Mouse (Mus musculus) small intestine, adult 2 months (tissue): ENCODE measurements at regions not wholly inside any gene's neighbourhood (a gene's known extent, or its start where the extent isn't known, plus 50 kb on each side); places are given as distances from the start of the nearest gene placed in this dataset.

ENCODE experiments used
- H3K27ac ChIP-seq: fragments of 200-500 bp; 2 replicates; pipeline ENCODE4 v1.5.1; 2012; ENCODE audit warnings: low read depth, low read length, control low read depth, inconsistent platforms; ENCODE audit not compliant: insufficient read depth
- H3K27me3 ChIP-seq: fragments of 200-500 bp; 2 replicates; pipeline ENCODE4 v1.6.1; 2012; ENCODE audit warnings: mild to moderate bottlenecking, moderate library complexity, low read length, inconsistent platforms; ENCODE audit not compliant: control insufficient read depth, insufficient read depth
- H3K36me3 ChIP-seq: fragments of 200-500 bp; 2 replicates; pipeline ENCODE4 v1.6.1; 2012; ENCODE audit warnings: mild to moderate bottlenecking, low read length, control low read depth, inconsistent platforms; ENCODE audit not compliant: control insufficient read depth, insufficient read depth
- H3K4me1 ChIP-seq: fragments of 200-500 bp; 2 replicates; pipeline ENCODE4 v1.6.1; 2012; ENCODE audit warnings: low read length, inconsistent platforms, mixed read lengths; ENCODE audit not compliant: control insufficient read depth, insufficient read depth, insufficient read length
- H3K4me3 ChIP-seq: fragments of 200-500 bp; 2 replicates; pipeline ENCODE4 v1.5.1; 2012; ENCODE audit warnings: low read depth, mild to moderate bottlenecking, control low read depth, inconsistent platforms, low read length, moderate library complexity
- CTCF ChIP-seq: fragments of 200-500 bp; IDR thresholded peaks from 2 replicates; pipeline ENCODE4 v1.5.1; 2012; ENCODE audit warnings: low read depth, mild to moderate bottlenecking, control low read depth, inconsistent platforms, low read length, moderate library complexity, mixed read lengths; ENCODE audit not compliant: insufficient replicate concordance, insufficient read length; ENCODE audit errors: extremely low read depth
- POLR2A ChIP-seq: fragments of 200-500 bp; IDR thresholded peaks from 2 replicates; pipeline ENCODE4 v1.6.1; 2012; ENCODE audit warnings: low read depth, mild to moderate bottlenecking, control low read depth, inconsistent platforms, low read length, moderate library complexity
- WGBS: fragments of 180-500 bp; shearing (Covaris S2); methylation state at CpG from one replicate; pipeline ENCODE4 v1.1.7; 2018; 5-methylcytosine and 5-hydroxymethylcytosine counted together

DNA sequence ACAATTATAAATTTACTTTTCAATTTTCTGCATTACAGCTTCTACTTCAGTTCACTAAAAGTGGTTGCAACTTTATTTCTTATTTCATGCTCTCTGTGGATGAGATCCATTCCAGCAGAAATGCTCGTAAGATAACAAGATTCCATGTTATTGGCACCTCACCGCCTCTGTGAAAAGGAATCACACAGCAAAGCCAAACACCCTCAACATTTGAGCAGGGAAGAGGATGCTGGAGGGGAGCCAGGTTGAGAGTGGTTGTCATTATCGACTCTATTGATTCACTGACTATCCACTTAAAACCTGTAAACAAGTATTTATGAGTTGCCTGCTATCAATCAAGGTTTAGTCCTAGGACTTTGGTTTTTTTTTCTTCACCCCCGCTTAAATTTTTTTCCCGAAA is 261.1 kb upstream of the Ccdc54 start:
- 81% methylated on average over 5 of the region's 5 CpGs for WGBS
- Histone ChIP-seq H3K4me3 (no peak overlapping the region), H3K36me3 (no peaks in the 10 kb centered on the region), H3K4me1 (no peaks in the 10 kb centered on the region), H3K27ac (no peak overlapping the region), H3K27me3 (no peaks in the 10 kb centered on the region)
- TF ChIP-seq CTCF (no peak), POLR2A (no peak)

DNA sequence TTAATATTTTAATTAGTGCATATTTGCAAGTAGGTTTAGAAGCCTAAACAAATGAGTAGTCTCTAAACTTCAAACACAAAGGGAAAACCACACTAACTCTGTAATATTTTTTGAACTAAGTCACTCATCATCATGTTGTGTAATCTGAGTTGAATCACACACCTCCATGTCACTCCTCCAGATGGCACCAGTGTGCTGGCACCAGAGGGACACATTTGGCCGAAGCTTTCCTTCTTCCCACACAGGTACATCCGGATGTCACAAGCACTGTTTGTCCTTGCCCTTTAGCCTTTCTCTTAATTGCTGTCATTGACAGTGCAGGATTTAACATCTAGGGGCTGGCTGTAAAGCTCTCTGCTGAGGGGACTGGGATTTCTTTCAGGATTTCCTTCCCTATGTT is 256.7 kb upstream of the Ccdc54 start:
- H3K27me3 ChIP-seq = no peaks in the 10 kb centered on the region
- no peaks in the 10 kb centered on the region for H3K36me3 ChIP-seq
- TF ChIP-seq CTCF (no peak), POLR2A (no peak)
- H3K4me1 ChIP-seq = no peaks in the 10 kb centered on the region
- WGBS = 40% methylated on average over 2 of the region's 2 CpGs
- no peak overlapping the region for H3K4me3 ChIP-seq
- H3K27ac ChIP-seq = no peak overlapping the region

GRCm38 (mm10) chr16:50846505-50846904 is 255.6 kb upstream of the Ccdc54 start:
- Histone ChIP-seq H3K4me1 (no peaks in the 10 kb centered on the region), H3K27me3 (no peaks in the 10 kb centered on the region), H3K27ac (no peak overlapping the region), H3K36me3 (no peaks in the 10 kb centered on the region), H3K4me3 (no peak overlapping the region)
- no peak for TF ChIP-seq POLR2A
- TF ChIP-seq CTCF = no peak
- 66% methylated on average over 4 of the region's 4 CpGs for WGBS

- Histone ChIP-seq H3K4me1 (no peaks in the 10 kb centered on the region), H3K27me3 (no peaks in the 10 kb centered on the region), H3K4me3 (no peak overlapping the region), H3K27ac (no peak overlapping the region), H3K36me3 (no peaks in the 10 kb centered on the region)
- TF ChIP-seq CTCF = peak; percentile 37; the same call in 1 of the 2 replicates
- no peak for TF ChIP-seq POLR2A
- 51% methylated on average over 15 of the region's 15 CpGs for WGBS
Observed at GRCm38 (mm10) chr16:50841677-50842580, 251.0 kb upstream of the Ccdc54 start.

DNA sequence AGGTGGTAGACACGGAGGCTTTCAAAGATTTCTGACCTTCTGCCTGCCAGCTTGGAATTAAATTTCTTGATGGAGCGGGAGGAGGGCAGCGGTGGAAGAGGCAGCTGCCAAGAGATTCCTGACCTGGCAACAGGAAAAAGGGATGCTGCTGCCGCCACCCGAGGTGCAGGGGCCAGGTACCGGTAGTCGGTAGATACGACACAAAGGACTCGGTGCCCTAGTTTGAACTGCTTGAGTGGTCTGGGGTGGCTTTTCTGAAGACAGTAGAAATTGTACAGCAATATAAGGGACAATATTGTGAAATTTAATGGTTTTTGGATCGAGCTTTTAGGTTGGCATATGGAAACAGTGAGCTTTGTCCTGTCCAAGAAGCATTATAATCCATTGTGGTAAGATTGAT is 250.3 kb upstream of the Ccdc54 start:
- no peak overlapping the region for H3K4me3 ChIP-seq
- H3K27ac ChIP-seq = no peak overlapping the region
- no peaks in the 10 kb centered on the region for H3K27me3 ChIP-seq
- WGBS = 67% methylated on average over 10 of the region's 10 CpGs
- no peaks in the 10 kb centered on the region for H3K36me3 ChIP-seq
- TF ChIP-seq CTCF = no peak
- TF ChIP-seq POLR2A = no peak
- H3K4me1 ChIP-seq = no peaks in the 10 kb centered on the region

GRCm38 (mm10) chr16:50839665-50840064 is 248.7 kb upstream of the Ccdc54 start:
- H3K4me1 ChIP-seq = no peaks in the 10 kb centered on the region
- H3K36me3 ChIP-seq = no peaks in the 10 kb centered on the region
- no peak for TF ChIP-seq CTCF
- no peak for TF ChIP-seq POLR2A
- WGBS = 66% methylated on average over 9 of the region's 9 CpGs
- H3K27me3 ChIP-seq = no peaks in the 10 kb centered on the region
- no peak overlapping the region for H3K4me3 ChIP-seq
- no peak overlapping the region for H3K27ac ChIP-seq

DNA sequence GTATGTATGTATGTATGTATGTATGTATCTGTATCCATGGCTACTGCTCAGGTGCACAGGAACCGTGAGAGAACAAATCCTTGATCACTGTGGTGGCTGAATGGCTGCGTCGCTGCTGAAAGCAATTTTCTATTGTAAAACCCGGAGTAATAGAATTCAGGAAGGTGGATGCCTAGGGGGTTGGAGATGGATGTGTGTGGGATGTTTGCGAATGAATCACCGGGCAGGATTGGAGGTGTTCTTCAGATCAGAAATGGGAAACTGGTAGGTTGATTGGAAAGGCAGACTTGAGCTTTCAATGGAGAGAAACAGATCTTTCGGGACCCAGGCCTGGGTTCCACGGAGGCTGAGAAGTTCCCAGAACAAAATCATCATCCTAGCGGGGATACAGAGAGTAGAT is 246.5 kb upstream of the Ccdc54 start:
- TF ChIP-seq CTCF = no peak
- no peak for TF ChIP-seq POLR2A
- Histone ChIP-seq H3K4me1 (no peaks in the 10 kb centered on the region), H3K27ac (no peak overlapping the region), H3K27me3 (no peaks in the 10 kb centered on the region), H3K4me3 (no peak overlapping the region), H3K36me3 (no peaks in the 10 kb centered on the region)
- 82% methylated on average over 9 of the region's 9 CpGs for WGBS

DNA sequence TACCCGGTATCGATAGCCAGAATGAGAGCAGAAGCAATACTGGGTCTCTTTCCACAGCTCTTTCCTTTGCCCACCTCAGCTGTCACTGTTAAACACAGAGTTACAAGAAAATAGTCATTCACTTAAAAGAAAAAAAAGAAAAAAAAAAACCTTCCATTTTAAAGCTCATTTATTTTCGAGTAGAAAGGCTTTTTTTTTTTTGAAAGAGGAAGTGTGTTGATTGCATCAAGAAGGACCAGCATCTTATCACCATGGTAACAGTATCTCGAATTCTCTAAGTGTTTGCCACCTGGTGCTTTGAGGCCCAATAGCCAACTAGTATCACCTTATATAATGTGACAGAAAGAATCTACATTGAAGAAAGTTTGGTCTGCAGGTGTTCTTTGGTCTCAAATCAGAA is 245.5 kb upstream of the Ccdc54 start:
- TF ChIP-seq POLR2A (no peak), CTCF (no peak)
- WGBS = 61% methylated on average over 4 of the region's 4 CpGs
- Histone ChIP-seq H3K4me1 (no peaks in the 10 kb centered on the region), H3K27ac (no peak overlapping the region), H3K4me3 (no peak overlapping the region), H3K36me3 (no peaks in the 10 kb centered on the region), H3K27me3 (no peaks in the 10 kb centered on the region)
